Mouse (Mus musculus): ENCODE results near the gene Gpr68.
A peak's percentile ranks its signal among the peaks of the same experiment; 100 is the strongest.

The Gpr68 gene

GRCm38 (mm10) chr12:100907598-100908297 is at the start of gene Gpr68:
Gene Gpr68 (minus strand): TSS chr12:100908198.
- DNase-seq (ENCODE audit: extremely low read depth, low read depth, low spot score) = no peak

GRCm38 (mm10) chr12:100957257-100957656 is 49.3 kb upstream of the Gpr68 start:
- DNase-seq (ENCODE audit: extremely low read depth, low read depth, low spot score) = no peak

- no peak for DNase-seq (ENCODE audit: extremely low read depth, low read depth, low spot score)
These were observed 48.8 kb upstream of the Gpr68 start for GRCm38 (mm10) chr12:100956825-100957224.

GRCm38 (mm10) chr12:100956028-100956427 is 48.0 kb upstream of the Gpr68 start:
- no peak for DNase-seq (ENCODE audit: extremely low read depth, low read depth, low spot score)

GRCm38 (mm10) chr12:100953926-100954325 is 45.9 kb upstream of the Gpr68 start:
- no peak for DNase-seq (ENCODE audit: extremely low read depth, low read depth, low spot score)

GRCm38 (mm10) chr12:100952193-100952931 is 44.4 kb upstream of the Gpr68 start:
- DNase-seq (ENCODE audit: extremely low read depth, low read depth, low spot score) = no peak

- no peak for DNase-seq (ENCODE audit: extremely low read depth, low read depth, low spot score)
These were observed 41.1 kb upstream of the Gpr68 start for GRCm38 (mm10) chr12:100949146-100949545.

GRCm38 (mm10) chr12:100948021-100948420 is 40.0 kb upstream of the Gpr68 start:
- DNase-seq (ENCODE audit: extremely low read depth, low read depth, low spot score) = no peak

- DNase-seq (ENCODE audit: extremely low read depth, low read depth, low spot score) = no peak
These were observed 38.0 kb upstream of the Gpr68 start for GRCm38 (mm10) chr12:100945948-100946347.

- DNase-seq (ENCODE audit: extremely low read depth, low read depth, low spot score) = no peak
These were observed 37.5 kb upstream of the Gpr68 start for GRCm38 (mm10) chr12:100945501-100945900.

GRCm38 (mm10) chr12:100944921-100945336 is 36.9 kb upstream of the Gpr68 start:
- DNase-seq (ENCODE audit: extremely low read depth, low read depth, low spot score) = no peak

GRCm38 (mm10) chr12:100943146-100943545 is 35.1 kb upstream of the Gpr68 start:
- no peak for DNase-seq (ENCODE audit: extremely low read depth, low read depth, low spot score)

- DNase-seq (ENCODE audit: extremely low read depth, low read depth, low spot score) = peak; percentile 37
These were observed 33.4 kb upstream of the Gpr68 start for GRCm38 (mm10) chr12:100941361-100941760.

GRCm38 (mm10) chr12:100937441-100938360 is 29.7 kb upstream of the Gpr68 start:
- DNase-seq (ENCODE audit: extremely low read depth, low read depth, low spot score) = peak; percentile 34

- no peak for DNase-seq (ENCODE audit: extremely low read depth, low read depth, low spot score)
These were observed 28.7 kb upstream of the Gpr68 start for GRCm38 (mm10) chr12:100936737-100937136.

GRCm38 (mm10) chr12:100936116-100936515 is 28.1 kb upstream of the Gpr68 start:
- no peak for DNase-seq (ENCODE audit: extremely low read depth, low read depth, low spot score)

- no peak for DNase-seq (ENCODE audit: extremely low read depth, low read depth, low spot score)
These were observed 26.8 kb upstream of the Gpr68 start for GRCm38 (mm10) chr12:100934796-100935195.

GRCm38 (mm10) chr12:100931653-100932052 is 23.7 kb upstream of the Gpr68 start:
- no peak for DNase-seq (ENCODE audit: extremely low read depth, low read depth, low spot score)

- DNase-seq (ENCODE audit: extremely low read depth, low read depth, low spot score) = no peak
These were observed 20.3 kb upstream of the Gpr68 start for GRCm38 (mm10) chr12:100928286-100928685.

GRCm38 (mm10) chr12:100925644-100926619 is 17.9 kb upstream of the Gpr68 start:
- no peak for DNase-seq (ENCODE audit: extremely low read depth, low read depth, low spot score)

Measured in fat pad, adult 2 months (tissue).